Mouse (Mus musculus) CD4-positive, CD25-positive, alpha-beta regulatory T cell, adult 2 months (primary cell): ENCODE measurements around the gene Itpkc.

Experiments
- DNase-seq: peaks from one replicate; pipeline ENCODE4 v3.0.0-alpha.2; 2012; ENCODE audit warnings: low read depth, low spot score

The Itpkc gene

GRCm38 (mm10) chr7:27237527-27237926 lies 9.1 kb upstream of the Itpkc start:
- no peak for DNase-seq

- no peak for DNase-seq
Observed at GRCm38 (mm10) chr7:27235726-27236125, 7.3 kb upstream of the Itpkc start.

GRCm38 (mm10) chr7:27233300-27233699 lies 4.8 kb upstream of the Itpkc start:
- no peak for DNase-seq

GRCm38 (mm10) chr7:27232781-27233281 lies 4.4 kb upstream of the Itpkc start, which contains the start of gene Coq8b:
TSS of gene Coq8b (plus strand) at chr7:27233023.
- DNase-seq = peak; percentile 96

- DNase-seq = no peak
Observed at GRCm38 (mm10) chr7:27231693-27232331, 3.4 kb upstream of the Itpkc start.

GRCm38 (mm10) chr7:27230781-27231180 lies 2.3 kb upstream of the Itpkc start:
- peak; percentile 68 for DNase-seq

- DNase-seq = no peak
Observed at GRCm38 (mm10) chr7:27228865-27229264, 404 bp upstream of the Itpkc start.

GRCm38 (mm10) chr7:27227676-27228075 lies 785 bp downstream of the Itpkc start:
- DNase-seq = peak; percentile 14

GRCm38 (mm10) chr7:27227276-27227675 lies 1.2 kb downstream of the Itpkc start:
- no peak for DNase-seq

GRCm38 (mm10) chr7:27224877-27225575 lies 3.4 kb downstream of the Itpkc start:
- no peak for DNase-seq

GRCm38 (mm10) chr7:27222538-27222937 lies 5.9 kb downstream of the Itpkc start:
- DNase-seq = no peak

- no peak for DNase-seq
Observed at GRCm38 (mm10) chr7:27221939-27222338, 6.5 kb downstream of the Itpkc start.

GRCm38 (mm10) chr7:27219937-27220336 lies 8.5 kb downstream of the Itpkc start:
- no peak for DNase-seq

- no peak for DNase-seq
Observed at GRCm38 (mm10) chr7:27218586-27218985, 9.9 kb downstream of the Itpkc start.

- no peak for DNase-seq
Observed at GRCm38 (mm10) chr7:27212626-27213025, 15.8 kb downstream of the Itpkc start.

GRCm38 (mm10) chr7:27203730-27204449 lies 24.6 kb downstream of the Itpkc start:
- no peak for DNase-seq

- DNase-seq = no peak
Observed at GRCm38 (mm10) chr7:27198779-27199178, 29.7 kb downstream of the Itpkc start.

- no peak for DNase-seq
Observed at GRCm38 (mm10) chr7:27198355-27198754, 30.1 kb downstream of the Itpkc start.

GRCm38 (mm10) chr7:27197634-27198033 lies 30.8 kb downstream of the Itpkc start:
- no peak for DNase-seq

- DNase-seq = peak; percentile 12
Observed at GRCm38 (mm10) chr7:27197136-27197535, 31.3 kb downstream of the Itpkc start.

GRCm38 (mm10) chr7:27195681-27196611 lies 32.5 kb downstream of the Itpkc start, which contains the start of the genes BC024978 and Snrpa:
TSS of gene BC024978 (plus strand) at chr7:27195781.
TSS of gene Snrpa (minus strand) at chr7:27196271.
- peak; percentile 99 for DNase-seq
